Comparison of ENCODE assay signal across 9 mouse cellular contexts in the genomic region with DNA sequence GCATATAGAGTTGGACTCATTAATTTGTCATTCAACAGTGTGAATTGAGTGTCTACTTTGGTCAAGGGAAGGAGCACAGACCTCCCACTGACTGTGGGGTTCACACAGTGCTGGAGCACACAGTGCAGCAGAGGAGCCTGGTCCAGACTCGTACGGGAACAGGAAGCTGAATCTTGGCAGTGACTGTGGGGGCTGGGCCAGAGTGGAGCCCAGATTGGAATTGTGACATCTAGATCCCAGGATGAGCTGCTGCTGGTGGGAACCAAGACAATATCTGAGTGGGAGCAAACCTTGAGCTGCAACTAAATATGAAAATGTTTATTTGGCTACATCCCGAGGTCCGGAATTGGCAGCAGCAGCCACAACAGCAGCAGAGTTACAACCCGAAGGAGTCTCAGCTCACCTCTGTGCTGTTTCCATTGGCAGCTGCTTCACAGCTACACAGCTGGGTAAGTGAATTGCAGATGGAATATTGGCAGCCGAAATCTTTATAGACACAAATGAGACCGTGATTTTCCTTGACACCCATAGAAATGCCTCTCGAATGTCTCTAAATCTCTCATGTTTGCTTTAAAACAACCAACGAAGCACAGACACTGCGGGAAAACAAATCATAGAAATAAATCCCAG.
A peak's percentile ranks its signal among the peaks of the same experiment; 100 is the strongest.
DNase-seq lines count a peak whose midpoint lies in the region; ATAC-seq and TF ChIP-seq lines count a peak whose summit lies in the region.
"Had no signal": no experiment of that assay in that cellular context is flagged by ENCODE, and none has a peak within 500 bp of the region (broad histone marks: within the 10 kb centered on the region; RNA-seq: fewer than 3 reads in every experiment).

No protein-coding gene starts in this region.

- no peak for TF ChIP-seq CTCF in midbrain, postnatal 0 days (IDR thresholded peaks at IDR 0.05)

- no peaks in the 10 kb centered on the region for H3K9me3 ChIP-seq in heart, embryonic 11.5 days (replicated peaks; ENCODE audit: control insufficient read depth, low read length)
- H3K9me3 ChIP-seq in midbrain, embryonic 13.5 days = no peaks in the 10 kb centered on the region
- no peaks in the 10 kb centered on the region for H3K9me3 ChIP-seq in midbrain, postnatal 0 days (ENCODE audit: low read length)
- no peaks in the 10 kb centered on the region for H3K9me3 ChIP-seq in heart, embryonic 10.5 days
- no peaks in the 10 kb centered on the region for H3K9me3 ChIP-seq in liver, embryonic 11.5 days (ENCODE audit: control insufficient read depth, low read length)

- H3K4me2 ChIP-seq in heart, embryonic 11.5 days = no peak overlapping the region
- 0 out of 2 replicates have a peak overlapping the region, but pooled peaks have one; percentile 5 for H3K4me2 ChIP-seq in midbrain, embryonic 13.5 days (replicated peaks)
- H3K4me2 ChIP-seq in midbrain, postnatal 0 days (ENCODE audit: low read depth, low read length, poor library complexity, severe bottlenecking) = no peak overlapping the region
- no peak overlapping the region for H3K4me2 ChIP-seq in liver, embryonic 11.5 days

- ATAC-seq in heart, embryonic 11.5 days (replicated peaks; ENCODE audit: insufficient number of reproducible peaks, low FRiP score, low TSS enrichment) = no peak
- ATAC-seq in midbrain, embryonic 13.5 days = no peak
- ATAC-seq in midbrain, postnatal 0 days (ENCODE audit: low FRiP score) = no peak; the same call in 1 of the 2 replicates
- no peak for ATAC-seq in liver, embryonic 11.5 days (replicated peaks; ENCODE audit: low FRiP score)

- no peaks in the 10 kb centered on the region for H3K27me3 ChIP-seq in heart, embryonic 11.5 days (ENCODE audit: control insufficient read depth, insufficient read depth, low read length)
- no peaks in the 10 kb centered on the region for H3K27me3 ChIP-seq in midbrain, embryonic 13.5 days
- H3K27me3 ChIP-seq in midbrain, postnatal 0 days (ENCODE audit: insufficient read depth, low read length) = no peaks in the 10 kb centered on the region
- no peaks in the 10 kb centered on the region for H3K27me3 ChIP-seq in heart, embryonic 10.5 days (ENCODE audit: insufficient read depth, poor library complexity, severe bottlenecking)
- H3K27me3 ChIP-seq in liver, embryonic 11.5 days (replicated peaks; ENCODE audit: control insufficient read depth, insufficient read depth, low read length) = 0 out of 2 replicates have a peak, but pooled peaks cover 2% of the 10 kb centered on the region

- H3K4me3 ChIP-seq in heart, embryonic 11.5 days (ENCODE audit: low read depth, low read length) = no peak overlapping the region
- no peak overlapping the region for H3K4me3 ChIP-seq in midbrain, embryonic 13.5 days (replicated peaks)
- H3K4me3 ChIP-seq in midbrain, postnatal 0 days (ENCODE audit: low read depth, low read length) = no peak overlapping the region
- H3K4me3 ChIP-seq in heart, embryonic 10.5 days = no peak overlapping the region
- H3K4me3 ChIP-seq in liver, embryonic 11.5 days (ENCODE audit: low read depth, low read length) = no peak overlapping the region

- no peaks in the 10 kb centered on the region for H3K36me3 ChIP-seq in heart, embryonic 11.5 days (ENCODE audit: control insufficient read depth, insufficient read depth, low read length)
- H3K36me3 ChIP-seq in midbrain, embryonic 13.5 days = no peaks in the 10 kb centered on the region
- no peaks in the 10 kb centered on the region for H3K36me3 ChIP-seq in midbrain, postnatal 0 days (ENCODE audit: insufficient read depth, low read length)
- H3K36me3 ChIP-seq in heart, embryonic 10.5 days = no peaks in the 10 kb centered on the region
- no peaks in the 10 kb centered on the region for H3K36me3 ChIP-seq in liver, embryonic 11.5 days (ENCODE audit: control insufficient read depth, insufficient read depth, low read length)

- WGBS in heart, embryonic 11.5 days (ENCODE audit: insufficient replicate concordance) = 58% methylated on average over 10 of the region's 10 CpGs
- WGBS in midbrain, embryonic 13.5 days = 78% methylated on average over 10 of the region's 10 CpGs
- 50% methylated on average over 10 of the region's 10 CpGs for WGBS in midbrain, postnatal 0 days
- WGBS in heart, embryonic 10.5 days = 62% methylated on average over 10 of the region's 10 CpGs
- WGBS in liver, embryonic 11.5 days = 55% methylated on average over 10 of the region's 10 CpGs

- DNase-seq in heart, adult 11 months = peak; percentile 90
- no peak for DNase-seq in midbrain, postnatal 0 days (ENCODE audit: low spot score)
- DNase-seq in heart, embryonic 10.5 days (ENCODE audit: low spot score) = no peak
- peak; percentile 8 to 46 for DNase-seq in lung, postnatal 4 days
- DNase-seq in liver, embryonic 11.5 days (ENCODE audit: low spot score) = no peak
- no peak for DNase-seq in cerebellum, postnatal 10 days
- DNase-seq: right cerebral cortex, postnatal 25 days had no signal

- no peak overlapping the region for H3K27ac ChIP-seq in heart, embryonic 11.5 days (ENCODE audit: low read depth, low read length)
- no peak overlapping the region for H3K27ac ChIP-seq in midbrain, embryonic 13.5 days
- H3K27ac ChIP-seq in midbrain, postnatal 0 days (ENCODE audit: low read depth, low read length) = no peak overlapping the region; the same call in 1 of the 2 replicates
- H3K27ac ChIP-seq in heart, embryonic 10.5 days = 0 out of 2 replicates have a peak overlapping the region, but pooled peaks have one; percentile 1
- no peak overlapping the region for H3K27ac ChIP-seq in liver, embryonic 11.5 days (ENCODE audit: low read depth, low read length)

- H3K9ac ChIP-seq in heart, embryonic 11.5 days (ENCODE audit: low read depth, low read length) = no peak overlapping the region
- no peak overlapping the region for H3K9ac ChIP-seq in midbrain, embryonic 13.5 days (replicated peaks)
- no peak overlapping the region for H3K9ac ChIP-seq in midbrain, postnatal 0 days (replicated peaks; ENCODE audit: low read length, poor library complexity, severe bottlenecking)
- H3K9ac ChIP-seq in liver, embryonic 11.5 days (ENCODE audit: low read depth, low read length) = no peak overlapping the region

- H3K4me1 ChIP-seq in heart, embryonic 11.5 days (ENCODE audit: control insufficient read depth, insufficient read depth, low read length) = peaks cover 14% of the 10 kb centered on the region
- H3K4me1 ChIP-seq in midbrain, embryonic 13.5 days (replicated peaks) = no peaks in the 10 kb centered on the region
- H3K4me1 ChIP-seq in midbrain, postnatal 0 days (ENCODE audit: insufficient read depth, low read length) = no peaks in the 10 kb centered on the region
- H3K4me1 ChIP-seq in heart, embryonic 10.5 days = peaks cover 24% of the 10 kb centered on the region
- peaks cover 14% of the 10 kb centered on the region for H3K4me1 ChIP-seq in liver, embryonic 11.5 days (replicated peaks; ENCODE audit: control insufficient read depth, insufficient read depth, low read length)

Comparison
In these comparisons a context has a peak if more than half of its experiments do, and no peak if none do; other contexts are left out.
1. DNase-seq: peak in heart, adult 11 months (single experiment) and lung, postnatal 4 days (2 of 2); none in midbrain, postnatal 0 days (single experiment), heart, embryonic 10.5 days (single experiment), liver, embryonic 11.5 days (single experiment) and cerebellum, postnatal 10 days (0 of 2).